Mouse (Mus musculus): ENCODE measurements around the gene Fam174a. TPM values are rescaled to one million over a fixed set of nuclear protein-coding genes. Genes with fewer than 3 reads are reported as not detected.

Gene Fam174a
- polyA plus RNA-seq, 1 experiment from 2014 or later, result 29.5 TPM

DNA sequence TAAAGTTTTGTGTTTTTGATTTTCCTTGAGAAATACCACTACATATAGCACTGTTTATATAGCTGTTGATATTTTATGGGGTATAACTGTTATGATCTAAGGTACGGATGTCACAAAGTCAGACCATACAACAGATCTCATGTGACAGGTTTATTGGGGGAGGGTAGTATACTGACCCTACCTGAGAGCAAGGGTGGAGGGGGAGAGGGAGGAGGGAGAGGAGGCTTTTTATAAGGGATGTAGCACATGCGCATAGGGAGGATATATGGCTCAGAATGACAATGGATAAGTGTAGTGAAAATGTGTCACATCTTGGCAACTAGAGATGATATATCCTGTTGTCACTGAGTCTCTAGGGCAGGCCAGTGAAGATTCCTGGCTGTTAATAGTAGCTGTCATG lies 8.8 kb downstream of the Fam174a start:
- Histone ChIP-seq H3K9ac (no peak overlapping the region), H3K4me3 (ENCODE audit: low read depth, low read length) (no peak overlapping the region), H3K27ac (ENCODE audit: low read depth) (no peak overlapping the region), H3K27me3 (ENCODE audit: insufficient read depth, low read length) (no peaks in the 10 kb centered on the region), H3K36me3 (ENCODE audit: insufficient read depth) (peaks cover 11% of the 10 kb centered on the region; the same call in 1 of the 2 replicates), H3K9me3 (ENCODE audit: low read depth, low read length) (no peaks in the 10 kb centered on the region), H3K4me2 (no peak overlapping the region), H3K4me1 (ENCODE audit: insufficient read depth) (no peaks in the 10 kb centered on the region)
- TF ChIP-seq CTCF (IDR thresholded peaks at IDR 0.05; ENCODE audit: low read depth), result no peak
- ATAC-seq (ENCODE audit: insufficient read depth) (no peak), DNase-seq (no peak)
- 80% methylated on average over 2 of the region's 2 CpGs for WGBS

DNA sequence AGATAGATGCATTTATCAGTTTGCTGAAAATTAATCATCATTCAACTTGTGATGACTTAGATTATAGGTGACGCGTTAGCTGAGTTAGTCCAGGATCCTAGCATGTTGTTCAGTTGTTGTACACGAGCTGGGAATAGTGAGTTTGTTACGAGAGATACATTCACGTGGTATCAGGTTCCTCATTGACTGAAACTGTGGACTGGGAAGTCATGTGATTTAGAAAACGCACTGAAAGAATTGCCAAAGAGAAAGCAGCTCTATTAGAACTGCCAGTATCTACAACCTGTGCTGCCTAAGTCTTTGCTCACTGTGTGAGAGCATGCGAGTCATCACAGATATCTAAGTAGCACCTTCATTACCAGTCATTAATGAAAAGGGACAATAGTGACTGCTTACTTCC lies 9.6 kb downstream of the Fam174a start:
- H3K4me3 ChIP-seq (ENCODE audit: low read depth, low read length), result no peak overlapping the region
- 79% methylated on average over 7 of the region's 7 CpGs for WGBS
- no peak for TF ChIP-seq CTCF (IDR thresholded peaks at IDR 0.05; ENCODE audit: low read depth)
- H3K4me1 ChIP-seq (ENCODE audit: insufficient read depth), result no peaks in the 10 kb centered on the region
- no peak overlapping the region for H3K27ac ChIP-seq (ENCODE audit: low read depth)
- no peaks in the 10 kb centered on the region for H3K27me3 ChIP-seq (ENCODE audit: insufficient read depth, low read length)
- H3K9me3 ChIP-seq (ENCODE audit: low read depth, low read length), result no peaks in the 10 kb centered on the region
- H3K36me3 ChIP-seq (ENCODE audit: insufficient read depth), result peaks cover 11% of the 10 kb centered on the region; the same call in 1 of the 2 replicates
- DNase-seq (no peak), ATAC-seq (ENCODE audit: insufficient read depth) (no peak)
- no peak overlapping the region for H3K9ac ChIP-seq
- H3K4me2 ChIP-seq, result no peak overlapping the region

DNA sequence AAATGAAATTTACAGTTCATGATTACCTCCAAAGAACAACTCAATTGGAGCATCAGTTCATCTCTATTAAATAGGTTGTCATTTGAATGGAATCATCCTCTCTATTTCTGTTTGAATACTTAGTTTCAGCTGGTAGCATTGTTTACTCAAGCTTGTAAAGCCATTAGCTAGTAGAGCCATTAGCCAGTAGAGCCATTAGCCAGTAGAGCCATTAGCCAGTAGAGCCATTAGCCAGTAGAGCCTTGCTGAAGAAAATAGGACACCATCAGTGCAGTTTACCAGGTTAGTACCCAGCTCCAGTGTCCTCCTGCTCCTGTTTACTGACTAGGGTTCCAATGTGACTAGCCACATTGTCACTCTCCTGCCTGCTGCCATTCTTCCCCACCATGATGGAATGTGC lies 13.4 kb downstream of the Fam174a start:
- no peaks in the 10 kb centered on the region for H3K27me3 ChIP-seq (ENCODE audit: insufficient read depth, low read length)
- no peak for TF ChIP-seq CTCF (IDR thresholded peaks at IDR 0.05; ENCODE audit: low read depth)
- H3K9ac ChIP-seq, result no peak overlapping the region
- H3K4me1 ChIP-seq (ENCODE audit: insufficient read depth), result no peaks in the 10 kb centered on the region
- H3K9me3 ChIP-seq (ENCODE audit: low read depth, low read length), result no peaks in the 10 kb centered on the region
- ATAC-seq (ENCODE audit: insufficient read depth) (no peak), DNase-seq (no peak)
- no peak overlapping the region for H3K4me3 ChIP-seq (ENCODE audit: low read depth, low read length)
- H3K4me2 ChIP-seq, result no peak overlapping the region
- no peak overlapping the region for H3K27ac ChIP-seq (ENCODE audit: low read depth)
- peaks cover 11% of the 10 kb centered on the region; the same call in 1 of the 2 replicates for H3K36me3 ChIP-seq (ENCODE audit: insufficient read depth)

DNA sequence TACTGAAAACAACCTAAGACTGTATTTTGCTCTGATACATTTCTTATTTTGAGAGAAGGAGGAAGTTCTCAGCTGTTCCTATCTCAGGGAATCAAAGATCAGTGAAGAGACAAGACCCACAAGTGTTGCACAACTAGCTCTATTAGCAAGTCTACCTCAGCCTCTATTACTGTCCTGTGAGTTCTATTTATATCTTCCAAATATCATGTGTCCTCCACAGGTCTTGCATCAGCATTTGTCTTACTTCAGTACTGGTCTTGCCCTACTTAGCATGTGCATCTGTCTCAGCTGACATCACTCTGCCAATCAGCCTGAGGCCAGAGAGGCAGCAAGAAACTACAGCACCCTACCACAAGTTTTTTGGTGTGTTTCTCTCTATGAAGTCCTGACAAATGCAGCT lies 26.2 kb downstream of the Fam174a start:
- no peak for DNase-seq
- no peaks in the 10 kb centered on the region for H3K36me3 ChIP-seq (ENCODE audit: insufficient read depth)
- no peak overlapping the region for H3K4me2 ChIP-seq
- H3K4me3 ChIP-seq (ENCODE audit: low read depth, low read length), result no peak overlapping the region
- no peaks in the 10 kb centered on the region for H3K4me1 ChIP-seq (ENCODE audit: insufficient read depth)
- ATAC-seq (ENCODE audit: insufficient read depth), result no peak
- H3K27me3 ChIP-seq (ENCODE audit: insufficient read depth, low read length), result no peaks in the 10 kb centered on the region
- no peak overlapping the region for H3K9ac ChIP-seq
- no peaks in the 10 kb centered on the region for H3K9me3 ChIP-seq (ENCODE audit: low read depth, low read length)
- TF ChIP-seq CTCF (IDR thresholded peaks at IDR 0.05; ENCODE audit: low read depth), result no peak
- H3K27ac ChIP-seq (ENCODE audit: low read depth), result no peak overlapping the region

DNA sequence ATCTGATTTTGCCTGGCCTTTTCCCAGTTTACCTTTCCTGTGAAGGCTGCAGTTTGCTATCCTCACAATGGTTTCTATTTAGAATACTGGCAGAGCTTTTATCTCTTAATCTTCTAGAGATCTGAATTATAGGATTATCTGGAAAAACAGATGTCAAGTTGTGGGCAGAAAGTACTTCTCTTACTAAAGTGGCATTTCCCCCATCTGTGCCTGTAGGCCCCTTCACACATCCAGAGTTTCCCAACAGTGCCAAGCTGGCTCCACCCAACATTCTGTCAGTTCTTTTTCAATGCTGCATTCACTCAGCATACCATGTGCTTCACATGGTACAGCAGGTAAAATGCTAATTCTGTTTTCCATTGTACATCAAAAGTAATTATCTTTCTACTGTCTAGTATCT lies 28.8 kb downstream of the Fam174a start:
- no peak overlapping the region for H3K4me3 ChIP-seq (ENCODE audit: low read depth, low read length)
- H3K27ac ChIP-seq (ENCODE audit: low read depth), result no peak overlapping the region
- H3K9me3 ChIP-seq (ENCODE audit: low read depth, low read length), result no peaks in the 10 kb centered on the region
- no peak overlapping the region for H3K9ac ChIP-seq
- no peak overlapping the region for H3K4me2 ChIP-seq
- no peaks in the 10 kb centered on the region for H3K36me3 ChIP-seq (ENCODE audit: insufficient read depth)
- TF ChIP-seq CTCF (IDR thresholded peaks at IDR 0.05; ENCODE audit: low read depth), result no peak
- no peak for ATAC-seq (ENCODE audit: insufficient read depth)
- no peaks in the 10 kb centered on the region for H3K27me3 ChIP-seq (ENCODE audit: insufficient read depth, low read length)
- DNase-seq, result no peak
- no peaks in the 10 kb centered on the region for H3K4me1 ChIP-seq (ENCODE audit: insufficient read depth)

DNA sequence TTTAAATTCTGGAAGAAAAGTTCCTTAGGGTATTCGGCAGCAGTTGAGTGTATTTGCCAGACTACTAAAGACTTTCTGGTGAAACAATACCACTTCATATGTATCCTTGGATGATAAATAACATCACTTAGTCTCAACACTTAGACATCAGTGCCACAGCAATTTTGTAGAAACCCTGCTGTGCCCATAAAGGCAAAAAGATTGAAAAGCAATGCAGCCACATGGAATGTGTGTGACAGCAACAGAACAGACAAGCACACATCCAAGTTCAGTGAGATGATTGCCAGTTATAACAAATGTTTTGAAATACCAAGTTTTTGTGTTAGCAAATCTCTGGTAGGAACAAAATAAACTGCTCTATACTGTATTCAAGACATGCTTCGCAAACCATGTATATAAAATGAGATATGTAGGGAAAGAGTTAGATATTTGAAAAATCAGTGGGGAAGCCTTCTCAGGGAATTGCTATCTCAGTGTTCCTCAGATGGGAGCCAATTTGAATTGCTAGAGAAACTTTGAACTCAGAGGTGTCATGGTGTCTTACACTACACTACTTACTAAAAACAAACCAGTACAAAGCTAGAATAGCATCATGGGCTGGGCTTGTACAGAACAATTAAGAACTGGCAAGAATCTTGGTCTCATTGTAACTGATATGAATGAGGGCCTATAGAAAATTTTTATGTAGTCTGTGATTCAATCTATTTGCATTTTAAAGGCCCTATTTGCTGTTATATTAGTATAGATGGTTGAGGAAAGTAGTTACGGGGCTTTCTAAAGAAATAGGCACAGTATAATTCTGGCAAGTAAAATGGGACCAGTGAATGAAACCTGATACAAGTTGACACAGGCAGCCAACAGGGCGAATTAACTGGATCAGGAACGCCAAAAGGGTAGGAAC lies 30.4 kb downstream of the Fam174a start:
- no peak overlapping the region for H3K4me3 ChIP-seq (ENCODE audit: low read depth, low read length)
- no peak for ATAC-seq (ENCODE audit: insufficient read depth)
- DNase-seq, result no peak
- H3K9ac ChIP-seq, result no peak overlapping the region
- H3K27ac ChIP-seq (ENCODE audit: low read depth), result no peak overlapping the region
- H3K4me2 ChIP-seq, result no peak overlapping the region
- no peaks in the 10 kb centered on the region for H3K27me3 ChIP-seq (ENCODE audit: insufficient read depth, low read length)
- H3K4me1 ChIP-seq (ENCODE audit: insufficient read depth), result no peaks in the 10 kb centered on the region
- H3K9me3 ChIP-seq (ENCODE audit: low read depth, low read length), result no peaks in the 10 kb centered on the region
- H3K36me3 ChIP-seq (ENCODE audit: insufficient read depth), result no peaks in the 10 kb centered on the region
- no peak for TF ChIP-seq CTCF (IDR thresholded peaks at IDR 0.05; ENCODE audit: low read depth)
- WGBS, result 79% methylated on average over 5 of the region's 5 CpGs

DNA sequence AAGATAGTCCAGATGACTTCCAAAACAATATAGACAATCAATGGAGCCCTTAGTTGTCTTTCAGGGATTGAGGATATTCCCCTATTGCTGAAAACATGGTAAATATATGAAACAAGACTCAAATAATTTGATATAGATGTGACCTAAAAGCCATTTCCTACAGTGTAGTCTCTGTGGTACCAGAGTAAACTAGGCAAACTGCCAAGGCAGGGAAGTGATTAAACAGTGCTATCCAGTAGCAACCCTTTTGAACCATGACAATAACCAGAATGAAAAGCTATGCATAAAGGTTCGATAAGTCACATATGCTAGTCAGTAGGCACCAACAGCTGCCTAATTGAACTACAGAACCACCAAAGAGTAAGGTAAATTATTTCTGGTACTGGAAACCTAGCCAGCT lies 40.7 kb downstream of the Fam174a start:
- no peak for ATAC-seq (ENCODE audit: insufficient read depth)
- Histone ChIP-seq H3K9ac (no peak overlapping the region), H3K4me1 (ENCODE audit: insufficient read depth) (no peaks in the 10 kb centered on the region), H3K4me2 (no peak overlapping the region), H3K4me3 (ENCODE audit: low read depth, low read length) (no peak overlapping the region), H3K27me3 (ENCODE audit: insufficient read depth, low read length) (no peaks in the 10 kb centered on the region), H3K36me3 (ENCODE audit: insufficient read depth) (no peaks in the 10 kb centered on the region), H3K27ac (ENCODE audit: low read depth) (no peak overlapping the region), H3K9me3 (ENCODE audit: low read depth, low read length) (no peaks in the 10 kb centered on the region)
- no peak for TF ChIP-seq CTCF (IDR thresholded peaks at IDR 0.05; ENCODE audit: low read depth)
- 61% methylated on average over 1 of the region's 1 CpGs for WGBS
- DNase-seq, result peak; percentile 46

All from lung, embryonic 14.5 days (tissue).